Mouse (Mus musculus) heart, embryonic 10.5 days (tissue): ENCODE measurements around the gene Edc4. TPM values are rescaled to one million over a fixed set of nuclear protein-coding genes. Genes with fewer than 3 reads are reported as not detected.
"Not testable (repeated sequence)": the region's sequence is repeated elsewhere in the genome, so short reads cannot be mapped to it uniquely, and the experiment has no call there.

Experiments
- DNase-seq: peaks from one replicate; pipeline ENCODE4 v3.0.0-alpha.2; 2017; ENCODE audit warnings: low spot score
- H3K27ac ChIP-seq: fragments of 300-500 bp; sonication (generic); 2 replicates; pipeline ENCODE4 v1.5.1; 2016; ENCODE audit warnings: mild to moderate bottlenecking
- H3K27me3 ChIP-seq: fragments of 300-500 bp; sonication (generic); 2 replicates; pipeline ENCODE4 v1.6.1; 2016; ENCODE audit warnings: mild to moderate bottlenecking; ENCODE audit not compliant: poor library complexity, insufficient read depth, severe bottlenecking
- H3K36me3 ChIP-seq: fragments of 300-500 bp; sonication (generic); 2 replicates; pipeline ENCODE4 v1.6.1; 2016; ENCODE audit warnings: mild to moderate bottlenecking, moderate library complexity
- H3K4me1 ChIP-seq: fragments of 300-500 bp; sonication (generic); 2 replicates; pipeline ENCODE4 v1.6.1; 2016; ENCODE audit warnings: mild to moderate bottlenecking
- H3K4me3 ChIP-seq: fragments of 300-500 bp; sonication (generic); 2 replicates; pipeline ENCODE4 v1.5.1; 2016; ENCODE audit warnings: mild to moderate bottlenecking, moderate library complexity
- H3K9me3 ChIP-seq: fragments of 300-500 bp; sonication (generic); 2 replicates; pipeline ENCODE4 v1.6.1; 2016; ENCODE audit warnings: mild to moderate bottlenecking, moderate library complexity
- WGBS: fragments of 180-500 bp; shearing (Covaris S2); methylation state at CpG from one replicate; pipeline ENCODE4 v1.1.7; 2016; 5-methylcytosine and 5-hydroxymethylcytosine counted together
- polyA plus RNA-seq: library from polyadenylated mRNA; unstranded; fragments of >200 nt; fragmentation: Nextera tagmentation; extraction: Ambion mirVana; gene quantifications from 2 replicates; pipeline ENCODE4 v1.2.1, GENCODE M21; 2016

Gene Edc4
- 50.2 and 52.6 TPM in 2 replicates for polyA plus RNA-seq

DNA sequence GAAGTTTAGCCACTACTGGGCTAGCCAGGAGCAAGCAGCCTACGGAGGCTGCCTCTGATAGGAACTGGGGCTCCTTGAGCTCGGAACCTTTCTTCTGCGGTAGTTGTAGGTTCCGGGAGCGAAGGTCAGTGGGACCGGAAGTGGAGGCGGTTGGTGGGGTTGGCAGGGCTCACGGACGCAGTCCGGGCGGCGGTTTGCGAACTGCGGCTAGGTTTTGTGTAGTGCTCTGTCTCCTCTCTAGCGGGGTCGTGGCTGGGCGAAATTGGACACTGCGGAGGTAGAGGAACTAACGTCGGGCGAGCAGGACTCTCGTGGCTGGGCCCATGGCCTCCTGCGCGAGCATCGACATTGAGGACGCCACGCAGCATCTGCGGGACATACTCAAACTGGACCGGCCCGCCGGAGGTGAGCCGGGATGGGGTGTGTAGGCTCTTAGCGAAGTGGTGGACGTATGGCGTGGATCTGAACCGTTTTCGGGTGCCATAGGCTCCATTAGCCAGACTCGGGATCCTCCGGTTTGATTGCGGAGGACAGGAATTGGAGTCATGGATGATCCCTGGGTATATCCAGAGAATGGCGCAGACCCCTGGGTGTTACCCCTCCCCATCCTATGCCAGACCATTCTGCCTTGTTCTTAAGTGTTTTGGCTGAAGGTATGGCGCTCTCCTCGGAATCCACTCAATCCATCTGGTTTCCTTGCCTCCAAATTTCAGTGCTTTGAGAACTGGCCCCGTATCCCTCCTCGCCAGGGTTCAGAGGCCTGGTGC, at the start of gene Edc4:
TSS of gene Edc4 (plus strand) at position 128 of the 767 bp plus-strand sequence.
- H3K27me3 ChIP-seq, result no peaks in the 10 kb centered on the region
- no peaks in the 10 kb centered on the region for H3K9me3 ChIP-seq
- WGBS, result 1% methylated on average over 45 of the region's 45 CpGs
- peaks cover 24% of the 10 kb centered on the region for H3K4me1 ChIP-seq
- DNase-seq, result peak; percentile 90
- H3K36me3 ChIP-seq, result peaks cover 57% of the 10 kb centered on the region
- peak within 1 kb of the TSS; percentile 98 for H3K4me3 ChIP-seq
- peak within 1 kb of the TSS; percentile 90 for H3K27ac ChIP-seq

GRCm38 (mm10) chr8:105833740-105834139, 46.9 kb upstream of the Edc4 start:
- 75% methylated on average over 2 of the region's 2 CpGs for WGBS
- DNase-seq, result not testable (repeated sequence)

GRCm38 (mm10) chr8:105835318-105835717, 45.4 kb upstream of the Edc4 start:
- no peaks in the 10 kb centered on the region for H3K4me1 ChIP-seq
- H3K27ac ChIP-seq, result no peak overlapping the region
- H3K4me3 ChIP-seq, result no peak overlapping the region
- DNase-seq, result no peak
- no peaks in the 10 kb centered on the region for H3K9me3 ChIP-seq
- H3K36me3 ChIP-seq, result no peaks in the 10 kb centered on the region
- H3K27me3 ChIP-seq, result no peaks in the 10 kb centered on the region
- 27% methylated on average over 11 of the region's 11 CpGs for WGBS

More at GRCm38 (mm10) chr8:105833740-105834139, 46.9 kb upstream of the Edc4 start:
- not testable (repeated sequence) for H3K27me3 ChIP-seq, H3K27ac ChIP-seq, H3K36me3 ChIP-seq, H3K4me1 ChIP-seq, H3K4me3 ChIP-seq, H3K9me3 ChIP-seq

- no peaks in the 10 kb centered on the region for H3K27me3 ChIP-seq
- no peaks in the 10 kb centered on the region for H3K4me1 ChIP-seq
- no peaks in the 10 kb centered on the region for H3K9me3 ChIP-seq
- 86% methylated on average over 6 of the region's 6 CpGs for WGBS
- H3K4me3 ChIP-seq, result no peak overlapping the region
- H3K27ac ChIP-seq, result no peak overlapping the region
- no peak for DNase-seq
- H3K36me3 ChIP-seq, result peaks cover 7% of the 10 kb centered on the region; the same call in 1 of the 2 replicates
Measured at GRCm38 (mm10) chr8:105836991-105837390, 43.7 kb upstream of the Edc4 start.

- Histone ChIP-seq H3K36me3 (peaks cover 26% of the 10 kb centered on the region), H3K27me3 (no peaks in the 10 kb centered on the region), H3K4me1 (no peaks in the 10 kb centered on the region; the same call in 1 of the 2 replicates), H3K9me3 (no peaks in the 10 kb centered on the region), H3K4me3 (no peak overlapping the region), H3K27ac (no peak overlapping the region)
- DNase-seq, result no peak
- 90% methylated on average over 5 of the region's 5 CpGs for WGBS
Measured at GRCm38 (mm10) chr8:105839209-105839608, 41.5 kb upstream of the Edc4 start.

GRCm38 (mm10) chr8:105846678-105847077, 34.0 kb upstream of the Edc4 start:
- Histone ChIP-seq H3K27me3 (no peaks in the 10 kb centered on the region), H3K9me3 (no peaks in the 10 kb centered on the region), H3K27ac (0 out of 2 replicates have a peak overlapping the region, but pooled peaks have one; percentile 47), H3K4me1 (peaks cover 11% of the 10 kb centered on the region), H3K36me3 (peaks cover 80% of the 10 kb centered on the region), H3K4me3 (no peak overlapping the region)
- no peak for DNase-seq
- WGBS, result 71% methylated on average over 11 of the region's 11 CpGs

DNA sequence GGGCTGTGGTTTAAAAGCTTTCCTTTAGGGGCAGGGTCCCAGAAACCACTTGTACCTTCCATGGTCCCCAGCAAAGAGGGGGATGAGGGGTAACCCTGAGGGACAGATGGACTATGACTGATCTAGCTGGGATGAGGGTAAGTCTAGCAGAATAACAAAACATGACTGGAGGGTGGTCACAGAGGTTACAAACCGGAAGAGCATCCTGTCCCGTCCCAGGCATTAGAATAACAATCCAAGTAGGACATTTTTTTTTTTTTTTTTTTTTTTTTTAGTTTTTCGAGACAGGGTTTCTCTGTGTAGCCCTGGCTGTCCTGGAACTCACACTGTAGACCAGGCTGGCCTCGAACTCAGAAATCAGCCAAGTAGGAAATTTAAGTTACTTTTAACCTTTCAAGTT, 30.7 kb upstream of the Edc4 start:
- peaks cover 11% of the 10 kb centered on the region for H3K4me1 ChIP-seq
- H3K4me3 ChIP-seq, result no peak overlapping the region
- H3K27ac ChIP-seq, result no peak overlapping the region
- WGBS, result 67% methylated on average over 4 of the region's 4 CpGs
- peaks cover 50% of the 10 kb centered on the region for H3K36me3 ChIP-seq
- H3K27me3 ChIP-seq, result no peaks in the 10 kb centered on the region
- DNase-seq, result no peak
- no peaks in the 10 kb centered on the region for H3K9me3 ChIP-seq

- H3K9me3 ChIP-seq, result no peaks in the 10 kb centered on the region
- no peaks in the 10 kb centered on the region for H3K27me3 ChIP-seq
- H3K4me3 ChIP-seq, result peak overlapping the region; percentile 83
- peaks cover 16% of the 10 kb centered on the region for H3K4me1 ChIP-seq
- peaks cover 44% of the 10 kb centered on the region for H3K36me3 ChIP-seq
- 79% methylated on average over 7 of the region's 7 CpGs for WGBS
- 0 out of 2 replicates have a peak overlapping the region, but pooled peaks have one; percentile 47 for H3K27ac ChIP-seq
- DNase-seq, result no peak
Measured at GRCm38 (mm10) chr8:105850611-105851010, 30.1 kb upstream of the Edc4 start.

DNA sequence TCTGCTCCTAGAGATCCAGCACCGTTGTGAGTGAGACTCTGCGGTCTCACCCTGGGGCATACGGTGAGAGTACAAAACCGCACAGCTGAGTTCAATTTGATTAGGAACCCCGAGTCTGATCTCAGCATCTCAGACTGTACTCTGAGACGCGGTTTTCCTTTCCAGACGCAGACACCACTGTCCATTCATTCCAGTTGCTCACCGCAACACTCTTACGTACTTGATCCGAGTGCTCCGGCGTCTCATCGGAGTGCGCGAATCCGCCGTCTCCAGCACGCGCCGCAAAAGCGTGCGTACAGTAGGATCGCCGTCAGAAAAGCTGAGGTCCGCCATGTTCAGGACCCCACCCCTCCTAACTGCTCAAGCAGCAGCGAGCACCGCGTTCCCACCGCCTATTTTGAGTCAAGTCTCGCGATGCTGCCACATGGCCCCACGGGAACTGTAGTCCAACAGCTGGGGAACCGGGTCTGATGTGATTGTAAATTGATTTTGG, 29.0 kb upstream of the Edc4 start:
- Histone ChIP-seq H3K4me3 (peak overlapping the region; percentile 83), H3K4me1 (peaks cover 27% of the 10 kb centered on the region), H3K36me3 (peaks cover 33% of the 10 kb centered on the region), H3K27me3 (no peaks in the 10 kb centered on the region), H3K9me3 (no peaks in the 10 kb centered on the region), H3K27ac (peak overlapping the region; percentile 89)
- under 1% methylated on average over 34 of the region's 34 CpGs for WGBS
- peak; percentile 96 for DNase-seq

- Histone ChIP-seq H3K9me3 (no peaks in the 10 kb centered on the region), H3K4me1 (peaks cover 33% of the 10 kb centered on the region), H3K36me3 (peaks cover 31% of the 10 kb centered on the region), H3K4me3 (peak overlapping the region; percentile 83), H3K27me3 (no peaks in the 10 kb centered on the region), H3K27ac (peak overlapping the region; percentile 89)
- WGBS, result 80% methylated on average over 12 of the region's 12 CpGs
- DNase-seq, result no peak
Measured at GRCm38 (mm10) chr8:105852146-105852729, 28.4 kb upstream of the Edc4 start.

DNA sequence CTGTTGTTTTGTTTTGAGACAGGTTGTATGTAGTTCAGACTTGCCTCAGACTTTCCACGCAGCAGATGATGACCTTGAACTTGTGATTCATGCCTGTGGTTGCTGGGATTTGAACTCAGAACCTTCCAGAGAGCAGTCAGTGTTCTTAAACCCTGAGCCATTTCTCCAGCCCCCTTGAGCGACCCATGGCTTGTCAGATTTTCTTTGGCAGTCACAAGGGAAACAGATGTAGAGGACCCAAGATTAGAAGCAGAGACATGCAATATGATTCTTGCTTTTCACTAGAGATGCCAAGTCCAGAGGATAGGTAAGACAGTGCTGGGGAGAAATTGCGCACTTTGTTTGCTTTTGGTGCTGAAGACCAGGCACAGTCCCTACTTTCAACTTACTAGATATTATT, 27.5 kb upstream of the Edc4 start, which contains the start of gene Cenpt:
TSS of gene Cenpt (minus strand) at position 101 of the 400 bp plus-strand sequence.
- peak within 1 kb of the TSS; percentile 16; the same call in 1 of the 2 replicates for H3K27ac ChIP-seq
- H3K36me3 ChIP-seq, result peaks cover 24% of the 10 kb centered on the region
- peaks cover 39% of the 10 kb centered on the region for H3K4me1 ChIP-seq
- WGBS, result 90% methylated on average over 3 of the region's 3 CpGs
- no peak for DNase-seq
- no peaks in the 10 kb centered on the region for H3K9me3 ChIP-seq
- H3K4me3 ChIP-seq, result peak within 1 kb of the TSS; percentile 83; the same call in 1 of the 2 replicates
- H3K27me3 ChIP-seq, result no peaks in the 10 kb centered on the region

DNA sequence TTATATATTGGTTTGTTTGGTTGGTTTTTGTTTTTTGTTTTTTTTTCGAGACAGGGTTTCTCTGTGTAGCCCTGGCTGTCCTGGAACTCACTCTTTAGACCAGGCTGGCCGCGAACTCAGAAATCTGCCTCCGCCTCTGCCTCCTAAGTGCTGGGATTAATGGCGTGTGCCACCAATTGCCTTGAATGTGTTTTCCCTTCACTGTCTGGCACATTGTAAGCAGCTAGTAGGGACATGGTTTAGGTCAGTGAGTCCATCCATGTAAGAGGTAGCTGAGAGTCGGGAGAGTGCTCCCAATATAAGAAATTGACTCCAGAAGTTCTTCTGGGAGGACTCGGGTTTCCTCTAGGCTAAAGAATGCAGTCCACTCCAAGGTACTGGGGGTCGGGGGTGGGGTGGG, 26.4 kb upstream of the Edc4 start:
- Histone ChIP-seq H3K9me3 (no peaks in the 10 kb centered on the region), H3K27me3 (no peaks in the 10 kb centered on the region), H3K4me3 (peak overlapping the region; percentile 77), H3K27ac (peak overlapping the region; percentile 92), H3K36me3 (peaks cover 19% of the 10 kb centered on the region), H3K4me1 (peaks cover 48% of the 10 kb centered on the region)
- no peak for DNase-seq
- WGBS, result 23% methylated on average over 8 of the region's 8 CpGs

GRCm38 (mm10) chr8:105854715-105855216, 25.9 kb upstream of the Edc4 start, which contains the start of gene Thap11:
Gene Thap11, plus strand, starts transcription at chr8:105855132.
- Histone ChIP-seq H3K4me1 (peaks cover 52% of the 10 kb centered on the region), H3K27me3 (no peaks in the 10 kb centered on the region), H3K36me3 (peaks cover 15% of the 10 kb centered on the region), H3K9me3 (no peaks in the 10 kb centered on the region), H3K4me3 (peak within 1 kb of the TSS; percentile 77), H3K27ac (peak within 1 kb of the TSS; percentile 92)
- DNase-seq, result peak; percentile 97
- WGBS, result under 1% methylated on average over 43 of the region's 43 CpGs
